Mouse (Mus musculus): ENCODE results near the gene Zfp597. TPM values are rescaled to one million over a fixed set of nuclear protein-coding genes. Genes with fewer than 3 reads are reported as not detected.

The Zfp597 gene
- 3.2 TPM for polyA plus RNA-seq (2015; fragmentation: Illumina TruSeq; extraction: RNeasy Lipid Tissue Mini Kit (QIAGEN cat#74804); ENCODE audit: insufficient read depth, low read depth, low replicate concordance)

GRCm38 (mm10) chr16:3884201-3885064 lies at the start of gene Zfp597, which contains the start of gene Gm20695:
Zfp597 (minus strand) TSS chr16:3884561.
Gm20695 (plus strand) TSS chr16:3884648.

GRCm38 (mm10) chr16:3908537-3909111 lies 24.3 kb upstream of the Zfp597 start, which contains the start of the genes 1700037C18Rik and Cluap1:
1700037C18Rik (minus strand) TSS chr16:3908689.
Cluap1 (plus strand) TSS chr16:3908801.

GRCm38 (mm10) chr16:3872216-3873047 lies 11.9 kb downstream of the Zfp597 start, which contains the start of gene Naa60:
Naa60 (plus strand) TSS chr16:3872375.

GRCm38 (mm10) chr16:3846711-3847518 lies 37.4 kb downstream of the Zfp597 start, which contains the start of gene Zfp174:
Zfp174 (plus strand) TSS chr16:3847268.

GRCm38 (mm10) chr16:3830588-3831109 lies 53.7 kb downstream of the Zfp597 start, which contains the start of gene Olfr15:
Olfr15 (plus strand) TSS chr16:3830878.

Other genes with a start within 250 kb of the Zfp597 start
- not detected for gene Mefv, start 166.5 kb downstream of the Zfp597 start, polyA plus RNA-seq (2015; fragmentation: Illumina TruSeq; extraction: RNeasy Lipid Tissue Mini Kit (QIAGEN cat#74804); ENCODE audit: insufficient read depth, low read depth, low replicate concordance)
- gene Zfp263, start 140.5 kb downstream of the Zfp597 start, polyA plus RNA-seq (2015; fragmentation: Illumina TruSeq; extraction: RNeasy Lipid Tissue Mini Kit (QIAGEN cat#74804); ENCODE audit: insufficient read depth, low read depth, low replicate concordance): 11.1 TPM
- not detected for gene Olfr15, start 53.7 kb downstream of the Zfp597 start, polyA plus RNA-seq (2015; fragmentation: Illumina TruSeq; extraction: RNeasy Lipid Tissue Mini Kit (QIAGEN cat#74804); ENCODE audit: insufficient read depth, low read depth, low replicate concordance)
- gene Zfp174, start 37.3 kb downstream of the Zfp597 start, polyA plus RNA-seq (2015; fragmentation: Illumina TruSeq; extraction: RNeasy Lipid Tissue Mini Kit (QIAGEN cat#74804); ENCODE audit: insufficient read depth, low read depth, low replicate concordance): 0.96 TPM
- 18.0 TPM for gene Naa60, start 12.2 kb downstream of the Zfp597 start, polyA plus RNA-seq (2015; fragmentation: Illumina TruSeq; extraction: RNeasy Lipid Tissue Mini Kit (QIAGEN cat#74804); ENCODE audit: insufficient read depth, low read depth, low replicate concordance)
- gene Gm20695, start 87 bp upstream of the Zfp597 start, polyA plus RNA-seq (2015; fragmentation: Illumina TruSeq; extraction: RNeasy Lipid Tissue Mini Kit (QIAGEN cat#74804); ENCODE audit: insufficient read depth, low read depth, low replicate concordance): not detected
- gene 1700037C18Rik, start 24.1 kb upstream of the Zfp597 start, polyA plus RNA-seq (2015; fragmentation: Illumina TruSeq; extraction: RNeasy Lipid Tissue Mini Kit (QIAGEN cat#74804); ENCODE audit: insufficient read depth, low read depth, low replicate concordance): 0.61 TPM
- 4.0 TPM for gene Cluap1, start 24.2 kb upstream of the Zfp597 start, polyA plus RNA-seq (2015; fragmentation: Illumina TruSeq; extraction: RNeasy Lipid Tissue Mini Kit (QIAGEN cat#74804); ENCODE audit: insufficient read depth, low read depth, low replicate concordance)
- not detected for gene Nlrc3, start 92.1 kb upstream of the Zfp597 start, polyA plus RNA-seq (2015; fragmentation: Illumina TruSeq; extraction: RNeasy Lipid Tissue Mini Kit (QIAGEN cat#74804); ENCODE audit: insufficient read depth, low read depth, low replicate concordance)
- gene Slx4, start 119.2 kb upstream of the Zfp597 start, polyA plus RNA-seq (2015; fragmentation: Illumina TruSeq; extraction: RNeasy Lipid Tissue Mini Kit (QIAGEN cat#74804); ENCODE audit: insufficient read depth, low read depth, low replicate concordance): 7.0 TPM
- gene Dnase1, start 152.4 kb upstream of the Zfp597 start, polyA plus RNA-seq (2015; fragmentation: Illumina TruSeq; extraction: RNeasy Lipid Tissue Mini Kit (QIAGEN cat#74804); ENCODE audit: insufficient read depth, low read depth, low replicate concordance): not detected
- gene Trap1, start 193.3 kb upstream of the Zfp597 start, polyA plus RNA-seq (2015; fragmentation: Illumina TruSeq; extraction: RNeasy Lipid Tissue Mini Kit (QIAGEN cat#74804); ENCODE audit: insufficient read depth, low read depth, low replicate concordance): 12.6 TPM